ENCODE assay signal across 8 mouse cellular contexts in the genomic region with DNA sequence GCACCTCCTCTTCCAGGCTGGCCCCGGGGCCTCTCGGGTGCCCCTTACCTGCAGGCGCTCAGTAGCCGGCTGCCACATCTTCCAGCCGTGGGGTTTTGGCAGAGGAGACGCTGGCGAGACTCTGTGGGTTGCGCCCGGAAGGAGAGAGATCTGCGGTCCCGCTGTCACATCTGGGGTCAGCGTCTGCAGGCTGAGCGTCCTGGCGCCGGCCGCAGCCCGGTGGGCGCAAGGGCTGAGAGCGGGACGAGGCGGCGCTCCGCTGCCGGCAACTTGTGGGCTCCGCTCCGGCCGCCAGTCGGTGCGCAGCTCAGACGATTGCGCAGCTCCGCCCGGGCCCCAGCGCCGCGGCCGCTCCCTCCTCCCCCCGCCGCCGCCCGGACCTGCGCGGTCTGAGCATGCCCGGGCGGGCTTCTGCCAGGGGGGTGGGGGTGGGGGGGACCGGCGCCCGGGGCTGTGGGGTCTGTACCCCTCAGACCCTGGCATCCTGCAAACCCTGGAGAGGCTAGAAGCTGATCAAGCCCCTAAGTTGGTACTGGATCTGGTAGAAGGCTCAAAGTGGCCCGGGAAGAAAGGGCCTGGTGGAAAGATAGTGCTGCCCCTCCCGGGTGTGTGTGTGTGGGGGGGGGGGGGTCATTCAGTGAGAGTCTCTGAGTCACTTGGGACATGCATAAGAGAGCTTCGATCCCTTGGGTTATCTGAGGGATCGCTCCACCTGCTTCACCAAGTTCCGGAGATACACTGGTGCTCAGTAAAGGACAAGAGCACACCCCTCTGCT.
A peak's percentile ranks its signal among the peaks of the same experiment; 100 is the strongest.
DNase-seq lines count a peak whose midpoint lies in the region; ATAC-seq and TF ChIP-seq lines count a peak whose summit lies in the region.

No protein-coding gene starts in this region.

- no peaks in the 10 kb centered on the region for H3K4me1 ChIP-seq in ES-Bruce4 (ENCODE audit: control insufficient read depth, insufficient read depth, low read length)
- no peaks in the 10 kb centered on the region for H3K4me1 ChIP-seq in brown adipose tissue, adult 24 weeks (ENCODE audit: control insufficient read depth, insufficient read depth, insufficient read length, low read length)
- peaks cover 23% of the 10 kb centered on the region for H3K4me1 ChIP-seq in forebrain, embryonic 12.5 days
- no peaks in the 10 kb centered on the region; the same call in 1 of the 2 replicates for H3K4me1 ChIP-seq in heart, postnatal 0 days (ENCODE audit: control insufficient read depth, insufficient read depth)
- no peaks in the 10 kb centered on the region for H3K4me1 ChIP-seq in lung, embryonic 14.5 days (ENCODE audit: insufficient read depth)
- H3K4me1 ChIP-seq in neural tube, embryonic 15.5 days, result peaks cover 56% of the 10 kb centered on the region

- TF ChIP-seq EP300 in ES-Bruce4 (IDR thresholded peaks at IDR 0.05; ENCODE audit: insufficient read depth, low read depth, low read length), result no peak
- no peak for TF ChIP-seq EP300 in heart, postnatal 0 days (IDR thresholded peaks at IDR 0.05; ENCODE audit: low read depth)

- no peak for TF ChIP-seq POLR2A in ES-Bruce4 (IDR thresholded peaks at IDR 0.05; ENCODE audit: insufficient read depth, low read length)

- peak overlapping the region; percentile 97 for H3K4me3 ChIP-seq in ES-Bruce4 (ENCODE audit: low read depth, low read length)
- peak overlapping the region; percentile 83 for H3K4me3 ChIP-seq in brown adipose tissue, adult 24 weeks (ENCODE audit: insufficient read depth, low read depth, low read length)
- H3K4me3 ChIP-seq in forebrain, embryonic 12.5 days (replicated peaks), result peak overlapping the region; percentile 63
- H3K4me3 ChIP-seq in heart, postnatal 0 days (ENCODE audit: low read depth, low read length), result peak overlapping the region; percentile 51
- peak overlapping the region; percentile 56 for H3K4me3 ChIP-seq in lung, embryonic 14.5 days (ENCODE audit: low read depth, low read length)
- H3K4me3 ChIP-seq in neural tube, embryonic 15.5 days (replicated peaks), result peak overlapping the region; percentile 83

- no peaks in the 10 kb centered on the region for H3K36me3 ChIP-seq in ES-Bruce4 (ENCODE audit: control insufficient read depth, insufficient read depth, low read length, poor library complexity, severe bottlenecking)
- H3K36me3 ChIP-seq in forebrain, embryonic 12.5 days (replicated peaks), result no peaks in the 10 kb centered on the region
- H3K36me3 ChIP-seq in heart, postnatal 0 days (replicated peaks; ENCODE audit: control insufficient read depth, insufficient read depth, low read length), result no peaks in the 10 kb centered on the region
- H3K36me3 ChIP-seq in lung, embryonic 14.5 days (ENCODE audit: insufficient read depth), result no peaks in the 10 kb centered on the region
- H3K36me3 ChIP-seq in neural tube, embryonic 15.5 days, result no peaks in the 10 kb centered on the region

- no peaks in the 10 kb centered on the region for H3K9me3 ChIP-seq in ES-Bruce4 (replicated peaks; ENCODE audit: control insufficient read depth, insufficient read depth, low read length, poor library complexity, severe bottlenecking)
- no peaks in the 10 kb centered on the region for H3K9me3 ChIP-seq in forebrain, embryonic 12.5 days
- no peaks in the 10 kb centered on the region for H3K9me3 ChIP-seq in heart, postnatal 0 days (replicated peaks; ENCODE audit: control insufficient read depth, low read length)
- H3K9me3 ChIP-seq in lung, embryonic 14.5 days (ENCODE audit: low read depth, low read length), result no peaks in the 10 kb centered on the region
- no peaks in the 10 kb centered on the region for H3K9me3 ChIP-seq in neural tube, embryonic 15.5 days (replicated peaks)

- H3K27me3 ChIP-seq in ES-Bruce4 (ENCODE audit: control insufficient read depth, insufficient read depth, low read length, poor library complexity, severe bottlenecking), result no peaks in the 10 kb centered on the region; the same call in 1 of the 2 replicates
- H3K27me3 ChIP-seq in forebrain, embryonic 12.5 days, result peaks cover 4% of the 10 kb centered on the region
- H3K27me3 ChIP-seq in heart, postnatal 0 days (ENCODE audit: control insufficient read depth, insufficient read depth, low read length), result peaks cover 25% of the 10 kb centered on the region
- peaks cover 7% of the 10 kb centered on the region; the same call in 1 of the 2 replicates for H3K27me3 ChIP-seq in lung, embryonic 14.5 days (ENCODE audit: insufficient read depth, low read length)
- no peaks in the 10 kb centered on the region for H3K27me3 ChIP-seq in neural tube, embryonic 15.5 days (replicated peaks)

- no peak overlapping the region for H3K27ac ChIP-seq in ES-Bruce4 (ENCODE audit: insufficient read depth, low read length)
- H3K27ac ChIP-seq in brown adipose tissue, adult 24 weeks (replicated peaks; ENCODE audit: low read depth, low read length), result peak overlapping the region; percentile 31
- 0 out of 2 replicates have a peak overlapping the region, but pooled peaks have one; percentile 32 for H3K27ac ChIP-seq in forebrain, embryonic 12.5 days
- no peak overlapping the region for H3K27ac ChIP-seq in heart, postnatal 0 days (ENCODE audit: low read depth)
- no peak overlapping the region for H3K27ac ChIP-seq in lung, embryonic 14.5 days (ENCODE audit: low read depth)
- H3K27ac ChIP-seq in neural tube, embryonic 15.5 days (replicated peaks), result peak overlapping the region; percentile 77

- DNase-seq in heart, postnatal 0 days (ENCODE audit: low spot score), result peak; percentile 7
- DNase-seq in kidney, postnatal 4 days, result peak; percentile 68 to 77
- peak; percentile 73 for DNase-seq in lung, embryonic 14.5 days
- no peak for DNase-seq in MN1 (ENCODE audit: low spot score)

- peak overlapping the region; percentile 75 for H3K4me2 ChIP-seq in forebrain, embryonic 12.5 days
- peak overlapping the region; percentile 69 for H3K4me2 ChIP-seq in heart, postnatal 0 days (ENCODE audit: low read depth, low read length)
- peak overlapping the region; percentile 85 for H3K4me2 ChIP-seq in lung, embryonic 14.5 days
- H3K4me2 ChIP-seq in neural tube, embryonic 15.5 days, result peak overlapping the region; percentile 69

- 2% methylated on average over 52 of the region's 53 CpGs for WGBS in forebrain, embryonic 12.5 days
- 2% methylated on average over 40 of the region's 53 CpGs for WGBS in heart, postnatal 0 days
- 2% methylated on average over 49 of the region's 53 CpGs for WGBS in lung, embryonic 14.5 days
- WGBS in neural tube, embryonic 15.5 days, result 1% methylated on average over 48 of the region's 53 CpGs

- no peak for TF ChIP-seq CTCF in ES-Bruce4 (IDR thresholded peaks at IDR 0.05; ENCODE audit: low read depth, low read length)
- TF ChIP-seq CTCF in heart, postnatal 0 days (IDR thresholded peaks at IDR 0.05; ENCODE audit: low read depth), result no peak
- TF ChIP-seq CTCF in lung, embryonic 14.5 days (IDR thresholded peaks at IDR 0.05; ENCODE audit: low read depth), result no peak; the same call in 1 of the 2 replicates

- H3K9ac ChIP-seq in ES-Bruce4 (ENCODE audit: low read depth, poor library complexity, severe bottlenecking), result peak overlapping the region; percentile 87
- peak overlapping the region; percentile 68 for H3K9ac ChIP-seq in forebrain, embryonic 12.5 days
- H3K9ac ChIP-seq in heart, postnatal 0 days (replicated peaks; ENCODE audit: low read depth, low read length), result peak overlapping the region; percentile 46; the same call in 1 of the 2 replicates
- H3K9ac ChIP-seq in lung, embryonic 14.5 days, result peak overlapping the region; percentile 56
- H3K9ac ChIP-seq in neural tube, embryonic 15.5 days (replicated peaks), result peak overlapping the region; percentile 89

- peak; percentile 89 for ATAC-seq in forebrain, embryonic 12.5 days (ENCODE audit: low FRiP score)
- peak; percentile 68 for ATAC-seq in heart, postnatal 0 days (ENCODE audit: insufficient read depth, low read depth)
- ATAC-seq in lung, embryonic 14.5 days (ENCODE audit: insufficient read depth), result peak; percentile 78
- ATAC-seq in neural tube, embryonic 15.5 days (ENCODE audit: low FRiP score), result peak; percentile 88

Comparison
In these comparisons a context has a peak if more than half of its experiments do, and no peak if none do; other contexts are left out.
1. H3K27ac ChIP-seq: peak in brown adipose tissue, adult 24 weeks (single experiment), forebrain, embryonic 12.5 days (single experiment) and neural tube, embryonic 15.5 days (single experiment); none in ES-Bruce4 (single experiment), heart, postnatal 0 days (single experiment) and lung, embryonic 14.5 days (single experiment).
2. Peak in every context shown above with its lines, with median percentiles within 50 percentile points of each other: H3K4me3 ChIP-seq, H3K9ac ChIP-seq, ATAC-seq and H3K4me2 ChIP-seq.